Mouse (Mus musculus): Measurements from ENCODE around the gene Tle2.

DNA sequence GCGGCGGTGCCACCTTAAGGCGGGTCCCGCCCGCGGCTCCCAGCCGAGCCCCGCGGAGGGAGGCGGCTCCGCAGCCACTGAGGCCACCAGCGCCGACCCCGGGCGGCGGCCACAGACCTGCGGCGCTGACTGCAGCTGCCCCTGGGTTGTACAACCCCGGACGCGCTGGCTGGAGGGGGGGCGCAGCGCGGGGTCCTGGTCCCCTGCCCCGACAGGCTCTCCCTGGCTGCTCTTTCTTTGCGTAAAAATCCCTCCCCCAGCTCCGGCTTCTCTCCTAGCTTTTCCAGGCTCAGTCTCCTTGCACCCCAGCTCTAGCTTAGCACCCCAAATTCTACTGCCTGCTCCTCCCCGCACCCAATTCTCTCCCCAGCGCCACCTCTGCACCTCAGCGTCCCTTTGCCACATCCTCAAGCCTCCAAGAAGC is 859 bp downstream of the Tle2 start:
- no peak for TF ChIP-seq CTCF (IDR thresholded peaks at IDR 0.05; ENCODE audit: low read depth)
- TF ChIP-seq EP300 (IDR thresholded peaks at IDR 0.05; ENCODE audit: low read depth) = no peak

Measured in liver, postnatal 0 days (tissue).